Mouse (Mus musculus): Measurements from ENCODE around the gene Esp34. TPM values are rescaled to one million over a fixed set of nuclear protein-coding genes. Genes with fewer than 3 reads are reported as not detected.

Gene Esp34
- polyA plus RNA-seq (2012; ENCODE audit: insufficient read depth, insufficient read length, low replicate concordance, missing spikeins), result not detected in 2 replicates

- TF ChIP-seq CTCF (IDR thresholded peaks at IDR 0.05; ENCODE audit: insufficient read depth, low read depth, low read length) (no peak), POLR2A (IDR thresholded peaks at IDR 0.05; ENCODE audit: insufficient read depth, low read depth, low read length) (no peak)
- H3K4me3 ChIP-seq (ENCODE audit: insufficient read depth, low read depth, low read length), result no peak within 1 kb of the TSS
- 98% methylated on average over 1 of the region's 1 CpGs for WGBS
Measured at GRCm38 (mm10) chr17:38553892-38554291, at the start of gene Esp34. Esp34 (plus strand) TSS chr17:38554192.

GRCm38 (mm10) chr17:38562527-38562926 is 8.5 kb downstream of the Esp34 start:
- TF ChIP-seq CTCF (IDR thresholded peaks at IDR 0.05; ENCODE audit: insufficient read depth, low read depth, low read length) (no peak), POLR2A (IDR thresholded peaks at IDR 0.05; ENCODE audit: insufficient read depth, low read depth, low read length) (no peak)
- WGBS, result 74% methylated on average over 5 of the region's 5 CpGs
- H3K4me1 ChIP-seq (ENCODE audit: control insufficient read depth, insufficient read depth, low read length), result no peaks in the 10 kb centered on the region
- H3K27ac ChIP-seq (ENCODE audit: insufficient read depth, low read depth, low read length), result no peak overlapping the region
- H3K4me3 ChIP-seq (ENCODE audit: insufficient read depth, low read depth, low read length), result no peak overlapping the region

More at GRCm38 (mm10) chr17:38553892-38554291, at the start of gene Esp34:
- Histone ChIP-seq H3K4me1 (ENCODE audit: control insufficient read depth, insufficient read depth, low read length) (no peaks in the 10 kb centered on the region), H3K27ac (ENCODE audit: insufficient read depth, low read depth, low read length) (no peak within 1 kb of the TSS)

Other genes with a start within 250 kb of the Esp34 start
- not detected in 2 replicates for gene Olfr137, start 246.6 kb upstream of the Esp34 start, polyA plus RNA-seq (2012; ENCODE audit: insufficient read depth, insufficient read length, low replicate concordance, missing spikeins)
- not detected in 2 replicates for gene Olfr136, start 224.4 kb upstream of the Esp34 start, polyA plus RNA-seq (2012; ENCODE audit: insufficient read depth, insufficient read length, low replicate concordance, missing spikeins)
- gene Esp36, start 134.0 kb upstream of the Esp34 start, polyA plus RNA-seq (2012; ENCODE audit: insufficient read depth, insufficient read length, low replicate concordance, missing spikeins), result not detected in 2 replicates
- not detected in 2 replicates for gene Esp31, start 85.3 kb downstream of the Esp34 start, polyA plus RNA-seq (2012; ENCODE audit: insufficient read depth, insufficient read length, low replicate concordance, missing spikeins)

All from olfactory bulb, adult 2 months (tissue).